ENCODE assay signal across 10 mouse cellular contexts in the genomic region with DNA sequence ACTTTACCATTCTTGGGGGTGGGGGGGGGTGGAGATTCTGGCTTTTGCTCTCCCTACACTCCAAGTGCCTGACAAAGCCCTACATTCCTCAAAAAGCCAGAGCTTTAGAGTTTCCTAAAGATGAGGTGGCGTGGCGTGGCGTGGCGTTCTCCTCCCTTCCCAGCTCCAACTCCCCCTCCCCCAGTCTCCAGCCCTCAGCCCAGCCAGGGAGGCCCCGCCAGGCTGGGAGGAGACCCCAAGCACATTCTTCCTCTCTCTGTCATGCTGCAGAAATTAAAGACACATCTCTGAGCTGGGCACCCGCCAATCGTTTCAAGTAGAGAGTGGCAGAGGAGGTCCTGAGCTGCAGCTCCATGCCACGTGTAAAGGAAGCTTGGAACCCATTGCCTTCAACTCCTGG. TPM values are rescaled to one million over a fixed set of nuclear protein-coding genes. Genes with fewer than 3 reads are reported as not detected.
DNase-seq lines count a peak whose midpoint lies in the region; ATAC-seq and TF ChIP-seq lines count a peak whose summit lies in the region.
"Had no signal": no experiment of that assay in that cellular context is flagged by ENCODE, and none has a peak within 500 bp of the region (broad histone marks: within the 10 kb centered on the region; RNA-seq: fewer than 3 reads in every experiment).

No protein-coding gene starts in this region.

- no peaks in the 10 kb centered on the region for H3K4me1 ChIP-seq in lung, postnatal 0 days (ENCODE audit: insufficient read depth, low read depth, low read length)
- peaks cover 33% of the 10 kb centered on the region for H3K4me1 ChIP-seq in heart, embryonic 16.5 days (ENCODE audit: control insufficient read depth, insufficient read depth, low read length)
- H3K4me1 ChIP-seq in stomach, embryonic 14.5 days (ENCODE audit: control insufficient read depth, insufficient read depth, low read length) = peaks cover 47% of the 10 kb centered on the region

- no peak overlapping the region for H3K4me3 ChIP-seq in lung, postnatal 0 days (ENCODE audit: low read depth, low read length)
- H3K4me3 ChIP-seq in heart, embryonic 16.5 days (ENCODE audit: low read length) = no peak overlapping the region
- no peak overlapping the region for H3K4me3 ChIP-seq in stomach, embryonic 14.5 days (ENCODE audit: low read depth, low read length)

- ATAC-seq in lung, postnatal 0 days = peak; percentile 4; the same call in 1 of the 2 replicates
- no peak for ATAC-seq in heart, embryonic 16.5 days (replicated peaks; ENCODE audit: extremely low read depth, insufficient read depth, low FRiP score)
- ATAC-seq in stomach, embryonic 14.5 days (ENCODE audit: insufficient number of reproducible peaks, insufficient read depth, low FRiP score, low read depth) = no peak

- H3K4me2 ChIP-seq in lung, postnatal 0 days (replicated peaks; ENCODE audit: low read depth, low read length) = no peak overlapping the region
- H3K4me2 ChIP-seq in heart, embryonic 16.5 days (ENCODE audit: low read depth, low read length) = peak overlapping the region; percentile 29; the same call in 1 of the 2 replicates
- H3K4me2 ChIP-seq in stomach, embryonic 14.5 days (replicated peaks; ENCODE audit: low read depth, low read length) = peak overlapping the region; percentile 28; the same call in 1 of the 2 replicates

- intact Hi-C loops in left cerebral cortex, postnatal 25 days (cut with DNase I) = no loop called here

- peaks cover 16% of the 10 kb centered on the region; the same call in 1 of the 2 replicates for H3K27me3 ChIP-seq in lung, postnatal 0 days (replicated peaks; ENCODE audit: insufficient read depth, low read length)
- H3K27me3 ChIP-seq in heart, embryonic 16.5 days (ENCODE audit: control insufficient read depth, insufficient read depth, low read length) = peaks cover 20% of the 10 kb centered on the region
- H3K27me3 ChIP-seq in stomach, embryonic 14.5 days (ENCODE audit: control insufficient read depth, insufficient read depth, low read length) = no peaks in the 10 kb centered on the region

- no peaks in the 10 kb centered on the region for H3K36me3 ChIP-seq in lung, postnatal 0 days (ENCODE audit: insufficient read depth, low read length)
- no peaks in the 10 kb centered on the region for H3K36me3 ChIP-seq in heart, embryonic 16.5 days (ENCODE audit: control insufficient read depth, insufficient read depth)
- peaks cover 4% of the 10 kb centered on the region; the same call in 1 of the 2 replicates for H3K36me3 ChIP-seq in stomach, embryonic 14.5 days (ENCODE audit: control insufficient read depth, insufficient read depth, low read length)

- no peak for TF ChIP-seq EP300 in lung, postnatal 0 days (IDR thresholded peaks at IDR 0.05)

- 22% methylated on average over 8 of the region's 8 CpGs for WGBS in lung, postnatal 0 days
- 21% methylated on average over 8 of the region's 8 CpGs for WGBS in heart, embryonic 16.5 days
- 6% methylated on average over 8 of the region's 8 CpGs for WGBS in stomach, embryonic 14.5 days

- H3K9ac ChIP-seq in lung, postnatal 0 days (replicated peaks; ENCODE audit: low read depth) = no peak overlapping the region
- 0 out of 2 replicates have a peak overlapping the region, but pooled peaks have one; percentile 26 for H3K9ac ChIP-seq in heart, embryonic 16.5 days (ENCODE audit: low read length)
- no peak overlapping the region for H3K9ac ChIP-seq in stomach, embryonic 14.5 days (replicated peaks; ENCODE audit: low read depth, low read length)

- no peaks in the 10 kb centered on the region for H3K9me3 ChIP-seq in lung, postnatal 0 days (ENCODE audit: low read length)
- no peaks in the 10 kb centered on the region for H3K9me3 ChIP-seq in heart, embryonic 16.5 days (replicated peaks; ENCODE audit: control insufficient read depth, low read length)
- no peaks in the 10 kb centered on the region for H3K9me3 ChIP-seq in stomach, embryonic 14.5 days (ENCODE audit: control insufficient read depth, low read depth, low read length)

- H3K27ac ChIP-seq in lung, postnatal 0 days (ENCODE audit: low read length) = peak overlapping the region; percentile 59; the same call in 1 of the 2 replicates
- peak overlapping the region; percentile 74 for H3K27ac ChIP-seq in heart, embryonic 16.5 days (ENCODE audit: low read length)
- peak overlapping the region; percentile 96 for H3K27ac ChIP-seq in stomach, embryonic 14.5 days (ENCODE audit: low read length)

- peak; percentile 73 for DNase-seq in gastrocnemius, postnatal 10 days
- no peak for DNase-seq in gastrocnemius, adult 8-10 months (ENCODE audit: low spot score in 2 of 2)
- peak; percentile 82 for DNase-seq in lung, postnatal 0 days (ENCODE audit: low spot score)
- DNase-seq in lung, postnatal 36 days = no peak
- no peak for DNase-seq in frontal cortex, postnatal 10 days (ENCODE audit: low spot score in 2 of 2)
- no peak for DNase-seq in left cerebral cortex, postnatal 25 days (ENCODE audit: low spot score in 2 of 2)
- DNase-seq: cerebellum, adult 11 months had no signal

- TF ChIP-seq CTCF in lung, postnatal 0 days (IDR thresholded peaks at IDR 0.05) = no peak

RNA-seq across cellular contexts. Expression of gene Col1a1, which starts 2.4 kb away (rescaled TPM):
- 1,000 to 10,000 TPM; 5,070 to 7,999 TPM for total RNA-seq in gastrocnemius, postnatal 10 days (2021)
- 10 to 100 TPM; 30.9 to 90.6 (median 45.9) TPM for total RNA-seq in gastrocnemius, adult 8-10 months (2022)
- 464 and 478 TPM in 2 replicates for polyA plus RNA-seq in lung, postnatal 0 days (2015; fragmentation: Nextera tagmentation; extraction: Ambion mirVana)
- 669 and 799 TPM in 2 replicates for polyA plus RNA-seq in heart, embryonic 16.5 days (2015; fragmentation: Nextera tagmentation; extraction: Ambion mirVana)
- 1,157 and 1,247 TPM in 2 replicates for polyA plus RNA-seq in stomach, embryonic 14.5 days (2014; fragmentation: Nextera tagmentation; extraction: Ambion mirVana)
- 10 to 100 TPM; 22.8 to 31.9 TPM for total RNA-seq in left cerebral cortex, postnatal 25 days (2021)
- total RNA-seq: monocyte, adult 5-6 weeks had no signal

RNA-seq across cellular contexts. Expression of gene Hils1, which starts 33.8 kb away (rescaled TPM):
- not detected for total RNA-seq in gastrocnemius, postnatal 10 days (2021)
- total RNA-seq in gastrocnemius, adult 8-10 months (2022) = not detected
- not detected in 2 replicates for polyA plus RNA-seq in lung, postnatal 0 days (2015; fragmentation: Nextera tagmentation; extraction: Ambion mirVana)
- polyA plus RNA-seq in heart, embryonic 16.5 days (2015; fragmentation: Nextera tagmentation; extraction: Ambion mirVana) = 0.33 TPM in 1 of 2 replicates, not detected in the other
- polyA plus RNA-seq in stomach, embryonic 14.5 days (2014; fragmentation: Nextera tagmentation; extraction: Ambion mirVana) = not detected in 2 replicates
- total RNA-seq in left cerebral cortex, postnatal 25 days (2021) = not detected

RNA-seq across cellular contexts. Expression of gene Sgca, which starts 42.5 kb away (rescaled TPM):
- total RNA-seq in gastrocnemius, postnatal 10 days (2021) = 100 to 1,000 TPM; 185 to 194 TPM
- total RNA-seq in gastrocnemius, adult 8-10 months (2022) = 100 to 1,000 TPM; 272 to 306 (median 288) TPM
- polyA plus RNA-seq in lung, postnatal 0 days (2015; fragmentation: Nextera tagmentation; extraction: Ambion mirVana) = 0.33 and 0.55 TPM in 2 replicates
- 27.9 and 29.4 TPM in 2 replicates for polyA plus RNA-seq in heart, embryonic 16.5 days (2015; fragmentation: Nextera tagmentation; extraction: Ambion mirVana)
- polyA plus RNA-seq in stomach, embryonic 14.5 days (2014; fragmentation: Nextera tagmentation; extraction: Ambion mirVana) = 0.30 and 0.46 TPM in 2 replicates
- total RNA-seq in left cerebral cortex, postnatal 25 days (2021) = under 1 TPM in 1 of 2 experiments, not detected in 1; 0.46 TPM
- total RNA-seq: monocyte, adult 5-6 weeks had no signal

RNA-seq across cellular contexts. Expression of gene Ppp1r9b, which starts 57.3 kb away (rescaled TPM):
- total RNA-seq in gastrocnemius, postnatal 10 days (2021) = 10 to 100 TPM; 46.8 to 54.9 TPM
- 10 to 100 TPM; 15.8 to 23.9 (median 19.4) TPM for total RNA-seq in gastrocnemius, adult 8-10 months (2022)
- polyA plus RNA-seq in lung, postnatal 0 days (2015; fragmentation: Nextera tagmentation; extraction: Ambion mirVana) = 9.8 and 11.5 TPM in 2 replicates
- 5.8 and 6.4 TPM in 2 replicates for polyA plus RNA-seq in heart, embryonic 16.5 days (2015; fragmentation: Nextera tagmentation; extraction: Ambion mirVana)
- polyA plus RNA-seq in stomach, embryonic 14.5 days (2014; fragmentation: Nextera tagmentation; extraction: Ambion mirVana) = 13.5 and 14.4 TPM in 2 replicates
- 100 to 1,000 TPM; 675 to 703 TPM for total RNA-seq in left cerebral cortex, postnatal 25 days (2021)

Comparison
In these comparisons a context has a peak if more than half of its experiments do, and no peak if none do; other contexts are left out.
1. DNase-seq: peak in gastrocnemius, postnatal 10 days (single experiment) and lung, postnatal 0 days (single experiment); none in gastrocnemius, adult 8-10 months (0 of 2), lung, postnatal 36 days (single experiment), frontal cortex, postnatal 10 days (0 of 2) and left cerebral cortex, postnatal 25 days (0 of 2).
2. RNA of gene Col1a1, which starts 2.4 kb away (total RNA-seq): 5,070 to 7,999 TPM in gastrocnemius, postnatal 10 days; 30.9 to 90.6 TPM in gastrocnemius, adult 8-10 months and 22.8 to 31.9 TPM in left cerebral cortex, postnatal 25 days; every median in the first group is over 10 times any median in the second.
3. RNA of gene Sgca, which starts 42.5 kb away (total RNA-seq): 272 to 306 TPM in gastrocnemius, adult 8-10 months and 185 to 194 TPM in gastrocnemius, postnatal 10 days; 0.46 TPM in left cerebral cortex, postnatal 25 days; every median in the first group is over 100 times any median in the second.
4. Peak in every context shown above with its lines, with median percentiles within 50 percentile points of each other: H3K27ac ChIP-seq.